Mouse (Mus musculus): ENCODE results near the gene Alg11.

DNA sequence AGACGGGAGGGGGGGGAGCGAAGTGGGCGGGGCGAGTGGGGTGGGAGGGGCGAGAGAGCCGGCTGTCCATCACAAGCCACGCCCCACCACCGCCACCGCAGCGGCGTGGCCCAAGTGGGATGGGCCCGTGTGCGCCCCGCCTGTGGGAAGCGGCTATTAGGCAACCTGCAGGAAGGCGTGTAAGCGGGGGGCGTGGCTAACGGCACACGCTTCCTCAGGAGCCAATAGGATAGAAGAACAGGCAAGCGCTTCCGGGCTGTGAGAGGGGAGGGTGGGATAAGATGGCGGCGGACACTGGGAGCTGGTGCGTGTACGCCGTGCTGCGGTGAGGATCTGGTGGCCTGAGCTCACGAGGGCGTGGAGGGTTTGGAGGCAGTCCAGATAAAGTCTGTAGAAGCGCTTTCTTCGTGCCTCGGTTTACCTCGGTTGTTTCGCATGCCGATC lies at the start of gene Alg11:
- peak; percentile 99 for TF ChIP-seq POLR2A (IDR thresholded peaks at IDR 0.05; ENCODE audit: insufficient read length, low read depth)
- TF ChIP-seq MAX (IDR thresholded peaks at IDR 0.05; ENCODE audit: low read depth), result no peak

Measured in myocyte (in vitro differentiated cells).